Mouse (Mus musculus): ENCODE data around the gene Smarca2. TPM values are rescaled to one million over a fixed set of nuclear protein-coding genes. Genes with fewer than 3 reads are reported as not detected.

Smarca2 gene
- polyA plus RNA-seq, 1 experiment from 2014 or later: 109 TPM

GRCm38 (mm10) chr19:26770592-26770991, 165.7 kb downstream of the Smarca2 start:
- Histone ChIP-seq H3K4me2 (peak overlapping the region; percentile 46), H3K27me3 (no peaks in the 10 kb centered on the region), H3K9ac (peak overlapping the region; percentile 4; the same call in 1 of the 2 replicates), H3K9me3 (no peaks in the 10 kb centered on the region), H3K27ac (replicated peaks) (peak overlapping the region; percentile 96), H3K4me1 (replicated peaks) (peaks cover 32% of the 10 kb centered on the region), H3K36me3 (peaks cover 17% of the 10 kb centered on the region; the same call in 1 of the 2 replicates), H3K4me3 (peak overlapping the region; percentile 10; the same call in 1 of the 2 replicates)
- 14% methylated on average over 6 of the region's 6 CpGs for WGBS
- peak; percentile 47 for ATAC-seq (ENCODE audit: low FRiP score, low read depth)

GRCm38 (mm10) chr19:26772051-26772583, 167.3 kb downstream of the Smarca2 start:
- Histone ChIP-seq H3K9ac (no peak overlapping the region), H3K36me3 (peaks cover 31% of the 10 kb centered on the region), H3K9me3 (no peaks in the 10 kb centered on the region), H3K4me3 (no peak overlapping the region), H3K27me3 (no peaks in the 10 kb centered on the region), H3K4me1 (replicated peaks) (peaks cover 32% of the 10 kb centered on the region), H3K27ac (replicated peaks) (peak overlapping the region; percentile 96), H3K4me2 (no peak overlapping the region)
- ATAC-seq (ENCODE audit: low FRiP score, low read depth): no peak
- 97% methylated on average over 11 of the region's 11 CpGs for WGBS

- ATAC-seq (ENCODE audit: low FRiP score, low read depth): no peak
- H3K36me3 ChIP-seq: peaks cover 49% of the 10 kb centered on the region
- H3K4me3 ChIP-seq: no peak overlapping the region
- no peak overlapping the region for H3K9ac ChIP-seq
- no peak overlapping the region for H3K4me2 ChIP-seq
- WGBS: 80% methylated on average over 27 of the region's 27 CpGs
- no peak overlapping the region for H3K27ac ChIP-seq (replicated peaks)
- peaks cover 3% of the 10 kb centered on the region; the same call in 1 of the 2 replicates for H3K4me1 ChIP-seq (replicated peaks)
- no peaks in the 10 kb centered on the region for H3K9me3 ChIP-seq
- no peaks in the 10 kb centered on the region for H3K27me3 ChIP-seq
Observed at GRCm38 (mm10) chr19:26776066-26777025, 171.5 kb downstream of the Smarca2 start.

GRCm38 (mm10) chr19:26778199-26778598, 173.3 kb downstream of the Smarca2 start:
- no peak overlapping the region for H3K4me3 ChIP-seq
- peaks cover 48% of the 10 kb centered on the region for H3K36me3 ChIP-seq
- H3K9me3 ChIP-seq: no peaks in the 10 kb centered on the region
- H3K9ac ChIP-seq: no peak overlapping the region
- 90% methylated on average over 5 of the region's 5 CpGs for WGBS
- ATAC-seq (ENCODE audit: low FRiP score, low read depth): no peak
- H3K27ac ChIP-seq (replicated peaks): no peak overlapping the region
- no peak overlapping the region for H3K4me2 ChIP-seq
- no peaks in the 10 kb centered on the region for H3K27me3 ChIP-seq
- no peaks in the 10 kb centered on the region for H3K4me1 ChIP-seq (replicated peaks)

GRCm38 (mm10) chr19:26781209-26781608, 176.4 kb downstream of the Smarca2 start:
- H3K27me3 ChIP-seq: no peaks in the 10 kb centered on the region
- no peak overlapping the region for H3K27ac ChIP-seq (replicated peaks)
- no peak overlapping the region for H3K9ac ChIP-seq
- 94% methylated on average over 2 of the region's 2 CpGs for WGBS
- no peak overlapping the region for H3K4me3 ChIP-seq
- H3K4me1 ChIP-seq (replicated peaks): no peaks in the 10 kb centered on the region
- no peak for ATAC-seq (ENCODE audit: low FRiP score, low read depth)
- H3K4me2 ChIP-seq: no peak overlapping the region
- H3K9me3 ChIP-seq: no peaks in the 10 kb centered on the region
- H3K36me3 ChIP-seq: peaks cover 30% of the 10 kb centered on the region

GRCm38 (mm10) chr19:26788446-26788845, 183.6 kb downstream of the Smarca2 start:
- no peak for ATAC-seq (ENCODE audit: low FRiP score, low read depth)
- H3K9ac ChIP-seq: no peak overlapping the region
- WGBS: 90% methylated on average over 5 of the region's 5 CpGs
- H3K36me3 ChIP-seq: no peaks in the 10 kb centered on the region
- H3K4me3 ChIP-seq: no peak overlapping the region
- H3K9me3 ChIP-seq: no peaks in the 10 kb centered on the region
- H3K27me3 ChIP-seq: no peaks in the 10 kb centered on the region
- H3K4me2 ChIP-seq: no peak overlapping the region
- H3K4me1 ChIP-seq (replicated peaks): no peaks in the 10 kb centered on the region
- H3K27ac ChIP-seq (replicated peaks): no peak overlapping the region

- H3K9ac ChIP-seq: no peak overlapping the region
- H3K4me1 ChIP-seq (replicated peaks): no peaks in the 10 kb centered on the region
- no peaks in the 10 kb centered on the region for H3K27me3 ChIP-seq
- H3K27ac ChIP-seq (replicated peaks): no peak overlapping the region
- H3K36me3 ChIP-seq: no peaks in the 10 kb centered on the region
- no peaks in the 10 kb centered on the region for H3K9me3 ChIP-seq
- WGBS: 79% methylated on average over 5 of the region's 5 CpGs
- no peak overlapping the region for H3K4me2 ChIP-seq
- H3K4me3 ChIP-seq: no peak overlapping the region
- no peak for ATAC-seq (ENCODE audit: low FRiP score, low read depth)
Observed at GRCm38 (mm10) chr19:26790386-26791346, 185.8 kb downstream of the Smarca2 start.

- H3K9me3 ChIP-seq: no peaks in the 10 kb centered on the region
Observed at GRCm38 (mm10) chr19:26794315-26794714, 189.5 kb downstream of the Smarca2 start.

GRCm38 (mm10) chr19:26796006-26796405, 191.2 kb downstream of the Smarca2 start:
- H3K4me2 ChIP-seq: no peak overlapping the region
- H3K9me3 ChIP-seq: no peaks in the 10 kb centered on the region
- H3K27me3 ChIP-seq: no peaks in the 10 kb centered on the region
- H3K27ac ChIP-seq (replicated peaks): no peak overlapping the region
- no peak overlapping the region for H3K4me3 ChIP-seq
- H3K36me3 ChIP-seq: no peaks in the 10 kb centered on the region
- 67% methylated on average over 4 of the region's 4 CpGs for WGBS
- no peak overlapping the region for H3K9ac ChIP-seq
- no peaks in the 10 kb centered on the region for H3K4me1 ChIP-seq (replicated peaks)
- ATAC-seq (ENCODE audit: low FRiP score, low read depth): no peak

More at GRCm38 (mm10) chr19:26794315-26794714, 189.5 kb downstream of the Smarca2 start:
- Histone ChIP-seq H3K27me3 (no peaks in the 10 kb centered on the region), H3K9ac (no peak overlapping the region), H3K4me3 (no peak overlapping the region), H3K27ac (replicated peaks) (no peak overlapping the region), H3K36me3 (no peaks in the 10 kb centered on the region), H3K4me2 (no peak overlapping the region), H3K4me1 (replicated peaks) (no peaks in the 10 kb centered on the region)
- ATAC-seq (ENCODE audit: low FRiP score, low read depth): no peak
- 48% methylated on average over 2 of the region's 3 CpGs for WGBS

- Histone ChIP-seq H3K36me3 (no peaks in the 10 kb centered on the region), H3K4me3 (no peak overlapping the region), H3K9ac (no peak overlapping the region), H3K27ac (replicated peaks) (no peak overlapping the region), H3K4me1 (replicated peaks) (no peaks in the 10 kb centered on the region), H3K9me3 (no peaks in the 10 kb centered on the region), H3K4me2 (no peak overlapping the region), H3K27me3 (no peaks in the 10 kb centered on the region)
- 93% methylated on average over 4 of the region's 4 CpGs for WGBS
- ATAC-seq (ENCODE audit: low FRiP score, low read depth): no peak
Observed at GRCm38 (mm10) chr19:26804401-26804800, 199.6 kb downstream of the Smarca2 start.

GRCm38 (mm10) chr19:26814629-26815028, 209.8 kb downstream of the Smarca2 start:
- 26% methylated on average over 4 of the region's 4 CpGs for WGBS
- ATAC-seq (ENCODE audit: low FRiP score, low read depth): no peak

More at GRCm38 (mm10) chr19:26814629-26815028, 209.8 kb downstream of the Smarca2 start:
- H3K9me3 ChIP-seq: no peaks in the 10 kb centered on the region
- no peaks in the 10 kb centered on the region for H3K4me1 ChIP-seq (replicated peaks)
- no peak overlapping the region for H3K9ac ChIP-seq
- no peak overlapping the region for H3K4me2 ChIP-seq
- H3K36me3 ChIP-seq: no peaks in the 10 kb centered on the region
- H3K4me3 ChIP-seq: no peak overlapping the region
- H3K27me3 ChIP-seq: no peaks in the 10 kb centered on the region
- H3K27ac ChIP-seq (replicated peaks): no peak overlapping the region

All from hindbrain, embryonic 15.5 days (tissue).